Mouse (Mus musculus) MEL (cell line): ENCODE data around the gene Ell. TPM values are rescaled to one million over a fixed set of nuclear protein-coding genes. Genes with fewer than 3 reads are reported as not detected.

Source experiments
- DNase-seq: peaks from one replicate; pipeline ENCODE4 v3.0.0; 2011; ENCODE audit warnings: low read depth, low spot score
- H3K27ac ChIP-seq: 2 replicates; pipeline ENCODE4 v1.5.1; 2012; ENCODE audit warnings: low read depth, mild to moderate bottlenecking, control low read depth, low read length, moderate library complexity; ENCODE audit not compliant: control insufficient read depth
- H3K27me3 ChIP-seq, 2 experiments: fragments of 150-350 bp in 1 of 2; sonication (generic) in 1 of 2; 2 replicates each; pipeline ENCODE4 v1.6.1; 2012; ENCODE audit warnings: low read length in 2 of 2, mild to moderate bottlenecking in 2 of 2, improper control_type of control experiment in 1 of 2, moderate library complexity in 1 of 2; ENCODE audit not compliant: insufficient read depth in 2 of 2, control insufficient read depth in 1 of 2
- H3K36me3 ChIP-seq, 2 experiments: 2 replicates each; pipeline ENCODE4 v1.6.1; 2012 to 2014; ENCODE audit warnings: low read length in 2 of 2, improper control_type of control experiment in 1 of 2, inconsistent platforms in 1 of 2, mild to moderate bottlenecking in 1 of 2; ENCODE audit not compliant: insufficient read depth in 2 of 2, control insufficient read depth in 1 of 2
- H3K4me1 ChIP-seq, 2 experiments: fragments of 150-350 bp in 1 of 2; sonication (generic) in 1 of 2; 2 replicates each; pipeline ENCODE4 v1.6.1; 2012; ENCODE audit warnings: low read length in 2 of 2, improper control_type of control experiment in 1 of 2, mild to moderate bottlenecking in 1 of 2; ENCODE audit not compliant: insufficient read depth in 2 of 2, control insufficient read depth in 1 of 2
- H3K4me3 ChIP-seq, 2 experiments: fragments of 150-350 bp in 1 of 2; sonication (generic) in 1 of 2; 2 replicates each; pipeline ENCODE4 v1.5.1; 2012; ENCODE audit warnings: low read depth in 2 of 2, low read length in 2 of 2, mild to moderate bottlenecking in 2 of 2, moderate library complexity in 2 of 2, control low read depth in 1 of 2, improper control_type of control experiment in 1 of 2; ENCODE audit not compliant: control insufficient read depth in 1 of 2, insufficient read depth in 1 of 2
- H3K79me2 ChIP-seq: 2 replicates; pipeline ENCODE4 v1.6.1; 2012; ENCODE audit warnings: mild to moderate bottlenecking, low read length, moderate library complexity; ENCODE audit not compliant: control insufficient read depth, poor library complexity, insufficient read depth
- H3K9ac ChIP-seq: 2 replicates; pipeline ENCODE4 v1.6.1; 2012; ENCODE audit warnings: low read depth, mild to moderate bottlenecking, control low read depth, low read length, moderate library complexity; ENCODE audit not compliant: control insufficient read depth, poor library complexity, severe bottlenecking
- H3K9me3 ChIP-seq: fragments of 150-350 bp; sonication (generic); replicated peaks from 2 replicates; pipeline ENCODE4 v1.6.1; 2012; ENCODE audit warnings: mild to moderate bottlenecking, low read length, improper control_type of control experiment, moderate library complexity; ENCODE audit not compliant: insufficient read depth
- BHLHE40 ChIP-seq: IDR thresholded peaks from 2 replicates; pipeline ENCODE4 v1.6.1; 2012; ENCODE audit warnings: low read depth, mild to moderate bottlenecking, inconsistent platforms, low read length, improper control_type of control experiment, borderline replicate concordance
- CHD2 ChIP-seq: IDR thresholded peaks from 2 replicates; pipeline ENCODE4 v1.6.1; 2011; ENCODE audit warnings: low read length, improper control_type of control experiment
- CTCF ChIP-seq, 3 experiments: IDR thresholded peaks in 2 of 3; conservative IDR thresholded peaks in 1 of 3; 2 replicates each; pipeline ENCODE4 v1.5.1; 2011 to 2012; ENCODE audit warnings: low read length in 3 of 3, low read depth in 2 of 3, mild to moderate bottlenecking in 2 of 3, improper control_type of control experiment in 1 of 3, inconsistent platforms in 1 of 3, mixed read lengths in 1 of 3, moderate library complexity in 1 of 3; ENCODE audit not compliant: control insufficient read depth in 1 of 3, insufficient read depth in 1 of 3, poor library complexity in 1 of 3, severe bottlenecking in 1 of 3
- EP300 ChIP-seq, 2 experiments: IDR thresholded peaks; 2 replicates each; pipeline ENCODE4 v1.6.1; 2011; ENCODE audit warnings: improper control_type of control experiment in 2 of 2, low read length in 2 of 2, low read depth in 1 of 2, mild to moderate bottlenecking in 1 of 2
- ETS1 ChIP-seq: IDR thresholded peaks from 2 replicates; pipeline ENCODE4 v1.6.1; 2012; ENCODE audit warnings: low read depth, mild to moderate bottlenecking, inconsistent platforms, low read length, improper control_type of control experiment, moderate library complexity
- GABPA ChIP-seq: IDR thresholded peaks from 2 replicates; pipeline ENCODE4 v1.6.1; 2012; ENCODE audit warnings: low read depth, mild to moderate bottlenecking, inconsistent platforms, low read length, improper control_type of control experiment, moderate library complexity
- GATA1 ChIP-seq: IDR thresholded peaks from 2 replicates; pipeline ENCODE4 v1.6.1; 2011; ENCODE audit warnings: low read depth, low read length, improper control_type of control experiment
- HCFC1 ChIP-seq: IDR thresholded peaks from 2 replicates; pipeline ENCODE4 v1.6.1; 2012; ENCODE audit warnings: low read depth, mild to moderate bottlenecking, inconsistent platforms, low read length, improper control_type of control experiment, moderate library complexity
- KAT2A ChIP-seq: conservative IDR thresholded peaks from 2 replicates; pipeline ENCODE4 v1.6.1; 2012; ENCODE audit warnings: low read depth, low read length, improper control_type of control experiment, inconsistent platforms
- MAFK ChIP-seq: IDR thresholded peaks from 2 replicates; pipeline ENCODE4 v1.6.1; 2011; ENCODE audit warnings: low read depth, mild to moderate bottlenecking, low read length, improper control_type of control experiment, borderline replicate concordance
- MAX ChIP-seq: IDR thresholded peaks from 2 replicates; pipeline ENCODE4 v1.6.1; 2011; ENCODE audit warnings: low read length, improper control_type of control experiment
- MAZ ChIP-seq: IDR thresholded peaks from 2 replicates; pipeline ENCODE4 v1.6.1; 2012; ENCODE audit warnings: low read depth, mild to moderate bottlenecking, inconsistent platforms, low read length, improper control_type of control experiment
- MEF2A ChIP-seq: IDR thresholded peaks from 2 replicates; pipeline ENCODE4 v1.6.1; 2014; ENCODE audit warnings: low read depth, mild to moderate bottlenecking, inconsistent platforms, low read length, improper control_type of control experiment; ENCODE audit not compliant: poor library complexity, insufficient replicate concordance, severe bottlenecking; ENCODE audit errors: extremely low read depth
- MXI1 ChIP-seq: IDR thresholded peaks from 2 replicates; pipeline ENCODE4 v1.6.1; 2011; ENCODE audit warnings: mild to moderate bottlenecking, low read depth, low read length, improper control_type of control experiment
- MYB ChIP-seq: IDR thresholded peaks from 2 replicates; pipeline ENCODE4 v1.6.1; 2011; ENCODE audit warnings: mild to moderate bottlenecking, low read depth, low read length, improper control_type of control experiment
- MYC ChIP-seq: IDR thresholded peaks from 2 replicates; pipeline ENCODE4 v1.6.1; 2011; ENCODE audit warnings: low read depth, mild to moderate bottlenecking, low read length, improper control_type of control experiment, moderate library complexity
- NRF1 ChIP-seq: IDR thresholded peaks from 2 replicates; pipeline ENCODE4 v1.6.1; 2014; ENCODE audit warnings: low read depth, mild to moderate bottlenecking, inconsistent platforms, low read length, improper control_type of control experiment, moderate library complexity; ENCODE audit not compliant: poor library complexity, insufficient read depth, severe bottlenecking
- POLR2A ChIP-seq, 2 experiments: IDR thresholded peaks; 2 replicates each; pipeline ENCODE4 v1.6.1; 2011 to 2012; ENCODE audit warnings: low read length in 2 of 2, mild to moderate bottlenecking in 2 of 2, control low read depth in 1 of 2, improper control_type of control experiment in 1 of 2, low read depth in 1 of 2, moderate library complexity in 1 of 2; ENCODE audit not compliant: control insufficient read depth in 1 of 2, insufficient read depth in 1 of 2, poor library complexity in 1 of 2
- RAD21 ChIP-seq: IDR thresholded peaks from 2 replicates; pipeline ENCODE4 v1.6.1; 2011; ENCODE audit warnings: mild to moderate bottlenecking, low read depth, low read length, improper control_type of control experiment
- SIN3A ChIP-seq: IDR thresholded peaks from 2 replicates; pipeline ENCODE4 v1.6.1; 2012; ENCODE audit warnings: low read length, improper control_type of control experiment, inconsistent platforms
- SMC3 ChIP-seq: IDR thresholded peaks from 2 replicates; pipeline ENCODE4 v1.6.1; 2011; ENCODE audit warnings: low read depth, low read length, improper control_type of control experiment
- TAL1 ChIP-seq: IDR thresholded peaks from 2 replicates; pipeline ENCODE4 v1.6.1; 2012; ENCODE audit warnings: mild to moderate bottlenecking, inconsistent platforms, low read length, moderate library complexity, mixed read lengths
- TBP ChIP-seq: IDR thresholded peaks from 2 replicates; pipeline ENCODE4 v1.8.0; 2011; ENCODE audit warnings: low read depth, low read length, improper control_type of control experiment
- UBTF ChIP-seq: IDR thresholded peaks from 2 replicates; pipeline ENCODE4 v1.6.1; 2012; ENCODE audit warnings: low read depth, mild to moderate bottlenecking, inconsistent platforms, low read length, improper control_type of control experiment, moderate library complexity, borderline replicate concordance; ENCODE audit not compliant: insufficient read depth
- USF1 ChIP-seq: IDR thresholded peaks from 2 replicates; pipeline ENCODE4 v1.6.1; 2014; ENCODE audit warnings: low read depth, mild to moderate bottlenecking, inconsistent platforms, low read length, improper control_type of control experiment, moderate library complexity
- ZC3H11A ChIP-seq: IDR thresholded peaks from 2 replicates; pipeline ENCODE4 v1.6.1; 2012; ENCODE audit warnings: low read depth, mild to moderate bottlenecking, inconsistent platforms, low read length, improper control_type of control experiment
- ZKSCAN1 ChIP-seq: IDR thresholded peaks from 2 replicates; pipeline ENCODE4 v1.6.1; 2012; ENCODE audit warnings: low read depth, mild to moderate bottlenecking, inconsistent platforms, low read length, improper control_type of control experiment, moderate library complexity
- ZMIZ1 ChIP-seq: IDR thresholded peaks from 2 replicates; pipeline ENCODE4 v1.6.1; 2012; ENCODE audit warnings: low read depth, mild to moderate bottlenecking, inconsistent platforms, low read length, improper control_type of control experiment, moderate library complexity
- polyA plus RNA-seq, 2 experiments: library from polyadenylated mRNA; stranded (reverse) in 1 of 2; unstranded in 1 of 2; fragments of >175 nt in 1 of 2; fragments of >200 nt in 1 of 2; gene quantifications; 2 replicates each; pipeline versions ENCODE4 v1.2.1 to v1.2.4; 2012; ENCODE audit warnings: low replicate concordance in 2 of 2, low read depth in 1 of 2; ENCODE audit not compliant: insufficient read length in 2 of 2, insufficient read depth in 1 of 2, missing spikeins in 1 of 2
- total RNA-seq: library from RNA; depleted of rRNA; stranded (reverse); fragments of 300-350 nt; gene quantifications from 2 replicates; pipeline ENCODE4 v1.2.3, GENCODE M21; 2012

Ell gene
- total and polyA plus RNA-seq, 3 experiments = 12.4 to 25.9 TPM; not detected in 1

GRCm38 (mm10) chr8:70503062-70503750 lies 36.1 kb upstream of the Ell start (continued):
- TF ChIP-seq MYC = no peak
- no peak for TF ChIP-seq MEF2A
- TF ChIP-seq UBTF = 0 out of 2 replicates have a peak, but pooled peaks have one; percentile 44

GRCm38 (mm10) chr8:70504291-70504716 lies 35.0 kb upstream of the Ell start:
- H3K9me3 ChIP-seq = no peaks in the 10 kb centered on the region
- H3K27ac ChIP-seq = no peak overlapping the region
- H3K79me2 ChIP-seq = peaks cover 26% of the 10 kb centered on the region
- no peak overlapping the region for H3K4me3 ChIP-seq
- H3K4me1 ChIP-seq = peaks cover 3 to 47% of the 10 kb centered on the region in 2 experiments; a peak in 3 of 4 replicates
- no peak overlapping the region for H3K9ac ChIP-seq
- H3K27me3 ChIP-seq = no peaks in the 10 kb centered on the region
- H3K36me3 ChIP-seq = peaks cover 5 to 18% of the 10 kb centered on the region in 2 experiments; a peak in 3 of 4 replicates
- DNase-seq = no peak
- TF ChIP-seq MAZ (0 out of 2 replicates have a peak, but pooled peaks have one; percentile 2), SMC3 (no peak)

- Histone ChIP-seq H3K36me3 (peaks cover 5 to 18% of the 10 kb centered on the region in 2 experiments; a peak in 3 of 4 replicates), H3K9me3 (no peaks in the 10 kb centered on the region), H3K79me2 (peaks cover 32% of the 10 kb centered on the region), H3K4me1 (peaks cover 3 to 43% of the 10 kb centered on the region in 2 experiments; a peak in 3 of 4 replicates), H3K27me3 (no peaks in the 10 kb centered on the region), H3K27ac (no peak overlapping the region), H3K4me3 (no peak overlapping the region), H3K9ac (no peak overlapping the region)
- peak; percentile 80 for DNase-seq
- TF ChIP-seq BHLHE40 = no peak
- no peak for TF ChIP-seq TBP
- TF ChIP-seq ZKSCAN1 = no peak
- no peak for TF ChIP-seq ETS1
- no peak for TF ChIP-seq MAX
- TF ChIP-seq MYB = no peak
- no peak for TF ChIP-seq MAZ
- peak; percentile 60 for TF ChIP-seq ZC3H11A
- TF ChIP-seq MEF2A = no peak
- TF ChIP-seq ZMIZ1 = no peak
- TF ChIP-seq GABPA = no peak
- no peak for TF ChIP-seq POLR2A (IDR thresholded peaks at IDR 0.05; ENCODE audit: control insufficient read depth in 1 of 2, insufficient read depth in 1 of 2, low read depth in 1 of 2, low read length in 2 of 2, poor library complexity in 1 of 2)
- TF ChIP-seq UBTF = no peak
- TF ChIP-seq USF1 = no peak
- no peak for TF ChIP-seq EP300 (IDR thresholded peaks at IDR 0.05; ENCODE audit: low read depth in 1 of 2, low read length in 2 of 2)
- peak; percentile 32; the same call in 1 of the 2 replicates for TF ChIP-seq SIN3A
- no peak for TF ChIP-seq NRF1
- peak; percentile 66 for TF ChIP-seq RAD21
- no peak for TF ChIP-seq MAFK
- TF ChIP-seq TAL1 = no peak
- TF ChIP-seq KAT2A = no peak
- no peak for TF ChIP-seq MXI1
- TF ChIP-seq HCFC1 = no peak
- TF ChIP-seq GATA1 = no peak
- peak; percentile 78 to 91 (median 81) for TF ChIP-seq CTCF (IDR thresholded peaks at IDR 0.05 in 2 of 3, conservative IDR thresholded peaks at IDR 0.05 in 1 of 3; ENCODE audit: control insufficient read depth in 1 of 3, insufficient read depth in 1 of 3, low read depth in 2 of 3, low read length in 3 of 3, poor library complexity in 1 of 3, severe bottlenecking in 1 of 3)
- TF ChIP-seq SMC3 = peak; percentile 89
- TF ChIP-seq CHD2 = no peak
These were observed 34.4 kb upstream of the Ell start for GRCm38 (mm10) chr8:70504851-70505250.
